Mouse (Mus musculus) MEL (cell line): ENCODE measurements around the gene Srgap3. TPM values are rescaled to one million over a fixed set of nuclear protein-coding genes. Genes with fewer than 3 reads are reported as not detected.

ENCODE experiments used
- DNase-seq: peaks from one replicate; pipeline ENCODE4 v3.0.0; 2011; ENCODE audit warnings: low read depth, low spot score
- H3K27ac ChIP-seq: 2 replicates; pipeline ENCODE4 v1.5.1; 2012; ENCODE audit warnings: low read depth, mild to moderate bottlenecking, control low read depth, low read length, moderate library complexity; ENCODE audit not compliant: control insufficient read depth
- H3K27me3 ChIP-seq, 2 experiments: fragments of 150-350 bp in 1 of 2; sonication (generic) in 1 of 2; 2 replicates each; pipeline ENCODE4 v1.6.1; 2012; ENCODE audit warnings: low read length in 2 of 2, mild to moderate bottlenecking in 2 of 2, improper control_type of control experiment in 1 of 2, moderate library complexity in 1 of 2; ENCODE audit not compliant: insufficient read depth in 2 of 2, control insufficient read depth in 1 of 2
- H3K36me3 ChIP-seq, 2 experiments: 2 replicates each; pipeline ENCODE4 v1.6.1; 2012 to 2014; ENCODE audit warnings: low read length in 2 of 2, improper control_type of control experiment in 1 of 2, inconsistent platforms in 1 of 2, mild to moderate bottlenecking in 1 of 2; ENCODE audit not compliant: insufficient read depth in 2 of 2, control insufficient read depth in 1 of 2
- H3K4me1 ChIP-seq, 2 experiments: fragments of 150-350 bp in 1 of 2; sonication (generic) in 1 of 2; 2 replicates each; pipeline ENCODE4 v1.6.1; 2012; ENCODE audit warnings: low read length in 2 of 2, improper control_type of control experiment in 1 of 2, mild to moderate bottlenecking in 1 of 2; ENCODE audit not compliant: insufficient read depth in 2 of 2, control insufficient read depth in 1 of 2
- H3K4me3 ChIP-seq, 2 experiments: fragments of 150-350 bp in 1 of 2; sonication (generic) in 1 of 2; 2 replicates each; pipeline ENCODE4 v1.5.1; 2012; ENCODE audit warnings: low read depth in 2 of 2, low read length in 2 of 2, mild to moderate bottlenecking in 2 of 2, moderate library complexity in 2 of 2, control low read depth in 1 of 2, improper control_type of control experiment in 1 of 2; ENCODE audit not compliant: control insufficient read depth in 1 of 2, insufficient read depth in 1 of 2
- H3K79me2 ChIP-seq: 2 replicates; pipeline ENCODE4 v1.6.1; 2012; ENCODE audit warnings: mild to moderate bottlenecking, low read length, moderate library complexity; ENCODE audit not compliant: control insufficient read depth, poor library complexity, insufficient read depth
- H3K9ac ChIP-seq: 2 replicates; pipeline ENCODE4 v1.6.1; 2012; ENCODE audit warnings: low read depth, mild to moderate bottlenecking, control low read depth, low read length, moderate library complexity; ENCODE audit not compliant: control insufficient read depth, poor library complexity, severe bottlenecking
- H3K9me3 ChIP-seq: fragments of 150-350 bp; sonication (generic); replicated peaks from 2 replicates; pipeline ENCODE4 v1.6.1; 2012; ENCODE audit warnings: mild to moderate bottlenecking, low read length, improper control_type of control experiment, moderate library complexity; ENCODE audit not compliant: insufficient read depth
- BHLHE40 ChIP-seq: IDR thresholded peaks from 2 replicates; pipeline ENCODE4 v1.6.1; 2012; ENCODE audit warnings: low read depth, mild to moderate bottlenecking, inconsistent platforms, low read length, improper control_type of control experiment, borderline replicate concordance
- CHD2 ChIP-seq: IDR thresholded peaks from 2 replicates; pipeline ENCODE4 v1.6.1; 2011; ENCODE audit warnings: low read length, improper control_type of control experiment
- E2F4 ChIP-seq: IDR thresholded peaks from 2 replicates; pipeline ENCODE4 v1.6.1; 2011; ENCODE audit warnings: low read depth, low read length, improper control_type of control experiment, borderline replicate concordance
- ELF1 ChIP-seq: IDR thresholded peaks from 2 replicates; pipeline ENCODE4 v1.6.1; 2014; ENCODE audit warnings: low read depth, mild to moderate bottlenecking, inconsistent platforms, low read length, improper control_type of control experiment, moderate library complexity
- EP300 ChIP-seq, 2 experiments: IDR thresholded peaks; 2 replicates each; pipeline ENCODE4 v1.6.1; 2011; ENCODE audit warnings: improper control_type of control experiment in 2 of 2, low read length in 2 of 2, low read depth in 1 of 2, mild to moderate bottlenecking in 1 of 2
- GABPA ChIP-seq: IDR thresholded peaks from 2 replicates; pipeline ENCODE4 v1.6.1; 2012; ENCODE audit warnings: low read depth, mild to moderate bottlenecking, inconsistent platforms, low read length, improper control_type of control experiment, moderate library complexity
- GATA1 ChIP-seq: IDR thresholded peaks from 2 replicates; pipeline ENCODE4 v1.6.1; 2011; ENCODE audit warnings: low read depth, low read length, improper control_type of control experiment
- HCFC1 ChIP-seq: IDR thresholded peaks from 2 replicates; pipeline ENCODE4 v1.6.1; 2012; ENCODE audit warnings: low read depth, mild to moderate bottlenecking, inconsistent platforms, low read length, improper control_type of control experiment, moderate library complexity
- KAT2A ChIP-seq: conservative IDR thresholded peaks from 2 replicates; pipeline ENCODE4 v1.6.1; 2012; ENCODE audit warnings: low read depth, low read length, improper control_type of control experiment, inconsistent platforms
- MAFK ChIP-seq: IDR thresholded peaks from 2 replicates; pipeline ENCODE4 v1.6.1; 2011; ENCODE audit warnings: low read depth, mild to moderate bottlenecking, low read length, improper control_type of control experiment, borderline replicate concordance
- MAX ChIP-seq: IDR thresholded peaks from 2 replicates; pipeline ENCODE4 v1.6.1; 2011; ENCODE audit warnings: low read length, improper control_type of control experiment
- MAZ ChIP-seq: IDR thresholded peaks from 2 replicates; pipeline ENCODE4 v1.6.1; 2012; ENCODE audit warnings: low read depth, mild to moderate bottlenecking, inconsistent platforms, low read length, improper control_type of control experiment
- MXI1 ChIP-seq: IDR thresholded peaks from 2 replicates; pipeline ENCODE4 v1.6.1; 2011; ENCODE audit warnings: mild to moderate bottlenecking, low read depth, low read length, improper control_type of control experiment
- MYC ChIP-seq: IDR thresholded peaks from 2 replicates; pipeline ENCODE4 v1.6.1; 2011; ENCODE audit warnings: low read depth, mild to moderate bottlenecking, low read length, improper control_type of control experiment, moderate library complexity
- NELFE ChIP-seq: IDR thresholded peaks from 2 replicates; pipeline ENCODE4 v1.6.1; 2011; ENCODE audit warnings: low read depth, low read length, improper control_type of control experiment
- POLR2A ChIP-seq, 2 experiments: IDR thresholded peaks; 2 replicates each; pipeline ENCODE4 v1.6.1; 2011 to 2012; ENCODE audit warnings: low read length in 2 of 2, mild to moderate bottlenecking in 2 of 2, control low read depth in 1 of 2, improper control_type of control experiment in 1 of 2, low read depth in 1 of 2, moderate library complexity in 1 of 2; ENCODE audit not compliant: control insufficient read depth in 1 of 2, insufficient read depth in 1 of 2, poor library complexity in 1 of 2
- POLR2AphosphoS2 ChIP-seq: IDR thresholded peaks from 2 replicates; pipeline ENCODE4 v1.6.1; 2011; ENCODE audit warnings: low read length, improper control_type of control experiment
- RAD21 ChIP-seq: IDR thresholded peaks from 2 replicates; pipeline ENCODE4 v1.6.1; 2011; ENCODE audit warnings: mild to moderate bottlenecking, low read depth, low read length, improper control_type of control experiment
- SIN3A ChIP-seq: IDR thresholded peaks from 2 replicates; pipeline ENCODE4 v1.6.1; 2012; ENCODE audit warnings: low read length, improper control_type of control experiment, inconsistent platforms
- SMC3 ChIP-seq: IDR thresholded peaks from 2 replicates; pipeline ENCODE4 v1.6.1; 2011; ENCODE audit warnings: low read depth, low read length, improper control_type of control experiment
- TBP ChIP-seq: IDR thresholded peaks from 2 replicates; pipeline ENCODE4 v1.8.0; 2011; ENCODE audit warnings: low read depth, low read length, improper control_type of control experiment
- TCF12 ChIP-seq: IDR thresholded peaks from 2 replicates; pipeline ENCODE4 v1.6.1; 2014; ENCODE audit warnings: low read depth, mild to moderate bottlenecking, inconsistent platforms, low read length, improper control_type of control experiment, moderate library complexity
- UBTF ChIP-seq: IDR thresholded peaks from 2 replicates; pipeline ENCODE4 v1.6.1; 2012; ENCODE audit warnings: low read depth, mild to moderate bottlenecking, inconsistent platforms, low read length, improper control_type of control experiment, moderate library complexity, borderline replicate concordance; ENCODE audit not compliant: insufficient read depth
- USF1 ChIP-seq: IDR thresholded peaks from 2 replicates; pipeline ENCODE4 v1.6.1; 2014; ENCODE audit warnings: low read depth, mild to moderate bottlenecking, inconsistent platforms, low read length, improper control_type of control experiment, moderate library complexity
- USF2 ChIP-seq, 2 experiments: IDR thresholded peaks; 2 replicates each; pipeline ENCODE4 v1.6.1; 2011 to 2012; ENCODE audit warnings: improper control_type of control experiment in 2 of 2, low read length in 2 of 2, borderline replicate concordance in 1 of 2, inconsistent platforms in 1 of 2, low read depth in 1 of 2, mild to moderate bottlenecking in 1 of 2; ENCODE audit not compliant: insufficient read depth in 1 of 2
- ZKSCAN1 ChIP-seq: IDR thresholded peaks from 2 replicates; pipeline ENCODE4 v1.6.1; 2012; ENCODE audit warnings: low read depth, mild to moderate bottlenecking, inconsistent platforms, low read length, improper control_type of control experiment, moderate library complexity
- ZMIZ1 ChIP-seq: IDR thresholded peaks from 2 replicates; pipeline ENCODE4 v1.6.1; 2012; ENCODE audit warnings: low read depth, mild to moderate bottlenecking, inconsistent platforms, low read length, improper control_type of control experiment, moderate library complexity
- ZNF384 ChIP-seq: IDR thresholded peaks from 2 replicates; pipeline ENCODE4 v1.6.1; 2012; ENCODE audit warnings: low read depth, mild to moderate bottlenecking, inconsistent platforms, low read length, improper control_type of control experiment
- polyA plus RNA-seq, 2 experiments: library from polyadenylated mRNA; stranded (reverse) in 1 of 2; unstranded in 1 of 2; fragments of >175 nt in 1 of 2; fragments of >200 nt in 1 of 2; gene quantifications; 2 replicates each; pipeline versions ENCODE4 v1.2.1 to v1.2.4; 2012; ENCODE audit warnings: low replicate concordance in 2 of 2, low read depth in 1 of 2; ENCODE audit not compliant: insufficient read length in 2 of 2, insufficient read depth in 1 of 2, missing spikeins in 1 of 2
- total RNA-seq: library from RNA; depleted of rRNA; stranded (reverse); fragments of 300-350 nt; gene quantifications from 2 replicates; pipeline ENCODE4 v1.2.3, GENCODE M21; 2012

Srgap3 gene
- total and polyA plus RNA-seq, 3 experiments: 0.31 to 0.75 TPM; not detected in 1

DNA sequence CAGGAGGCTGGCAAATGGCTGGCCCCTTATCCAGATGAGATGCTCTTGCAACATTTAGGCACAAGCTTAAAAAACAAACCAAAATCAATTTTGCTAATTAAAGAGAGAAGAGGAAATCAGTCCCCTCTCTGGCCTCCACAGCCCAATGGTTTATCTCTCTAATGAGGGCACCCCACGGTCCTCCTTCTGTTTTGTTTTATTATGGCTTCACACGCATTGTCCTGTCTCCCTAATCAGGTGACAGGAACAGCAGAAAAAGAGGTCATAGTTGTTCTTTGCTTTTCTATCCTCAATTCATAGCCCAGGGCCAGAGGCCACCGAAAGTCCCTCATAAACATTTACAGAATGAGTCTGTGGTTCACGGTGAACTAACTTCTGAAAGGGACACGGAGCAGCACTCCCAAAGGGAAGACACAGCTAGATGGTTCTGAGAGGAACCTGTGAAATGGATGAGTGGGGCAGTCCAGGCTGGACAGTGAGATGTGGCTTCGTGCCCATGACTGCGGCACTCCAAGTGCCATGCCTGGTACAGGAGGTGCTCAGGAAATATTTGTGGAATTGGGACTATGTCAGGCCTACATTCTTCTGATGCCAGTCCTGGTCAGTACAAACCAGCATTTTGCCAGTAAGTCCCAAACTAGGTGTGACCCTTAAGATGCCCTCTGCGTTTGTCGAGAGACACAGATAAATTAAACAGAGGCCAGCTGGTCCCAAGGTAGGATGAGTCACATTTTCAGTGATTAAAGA is 73.8 kb downstream of the Srgap3 start:
- no peaks in the 10 kb centered on the region for H3K27me3 ChIP-seq
- no peaks in the 10 kb centered on the region for H3K79me2 ChIP-seq
- H3K36me3 ChIP-seq: no peaks in the 10 kb centered on the region
- no peak for DNase-seq
- no peak overlapping the region for H3K27ac ChIP-seq
- H3K4me1 ChIP-seq: no peaks in the 10 kb centered on the region
- no peaks in the 10 kb centered on the region for H3K9me3 ChIP-seq
- H3K9ac ChIP-seq: no peak overlapping the region
- no peak overlapping the region for H3K4me3 ChIP-seq
- TF ChIP-seq HCFC1 (no peak), GABPA (no peak), E2F4 (no peak), POLR2AphosphoS2 (no peak), RAD21 (no peak), ZKSCAN1 (no peak), ZNF384 (no peak), NELFE (no peak), MXI1 (no peak), MYC (no peak), ZMIZ1 (no peak), SIN3A (no peak), UBTF (no peak), MAFK (no peak), TBP (no peak), SMC3 (no peak), POLR2A (IDR thresholded peaks at IDR 0.05; ENCODE audit: control insufficient read depth in 1 of 2, insufficient read depth in 1 of 2, low read depth in 1 of 2, low read length in 2 of 2, poor library complexity in 1 of 2) (no peak)

GRCm38 (mm10) chr6:112871241-112871780 is 75.8 kb downstream of the Srgap3 start:
- Histone ChIP-seq H3K9ac (no peak overlapping the region), H3K36me3 (no peaks in the 10 kb centered on the region), H3K4me3 (no peak overlapping the region), H3K27ac (no peak overlapping the region), H3K79me2 (no peaks in the 10 kb centered on the region), H3K27me3 (no peaks in the 10 kb centered on the region), H3K4me1 (no peaks in the 10 kb centered on the region), H3K9me3 (no peaks in the 10 kb centered on the region)
- no peak for DNase-seq
- TF ChIP-seq MAZ: no peak
- no peak for TF ChIP-seq SMC3
- TF ChIP-seq GATA1: no peak
- TF ChIP-seq MAX: no peak
- no peak for TF ChIP-seq ZNF384
- TF ChIP-seq MYC: no peak
- no peak for TF ChIP-seq KAT2A
- no peak for TF ChIP-seq TCF12
- no peak for TF ChIP-seq POLR2A (IDR thresholded peaks at IDR 0.05; ENCODE audit: control insufficient read depth in 1 of 2, insufficient read depth in 1 of 2, low read depth in 1 of 2, low read length in 2 of 2, poor library complexity in 1 of 2)
- no peak for TF ChIP-seq POLR2AphosphoS2
- TF ChIP-seq BHLHE40: no peak
- no peak for TF ChIP-seq EP300 (IDR thresholded peaks at IDR 0.05; ENCODE audit: low read depth in 1 of 2, low read length in 2 of 2)
- no peak for TF ChIP-seq CHD2
- TF ChIP-seq USF1: no peak
- TF ChIP-seq ZKSCAN1: no peak
- TF ChIP-seq UBTF: no peak
- no peak for TF ChIP-seq ELF1
- TF ChIP-seq ZMIZ1: no peak
- TF ChIP-seq USF2 (IDR thresholded peaks at IDR 0.05; ENCODE audit: borderline replicate concordance in 1 of 2, insufficient read depth in 1 of 2, low read depth in 1 of 2, low read length in 2 of 2): no peak
- no peak for TF ChIP-seq MAFK
